In genomic region chr1:93444405-93445110, GRCm38 (mm10) we compare ENCODE assay signal across 7 mouse cellular contexts. TPM values are rescaled to one million over a fixed set of nuclear protein-coding genes. Genes with fewer than 3 reads are reported as not detected.
A peak's percentile ranks its signal among the peaks of the same experiment; 100 is the strongest.
DNase-seq lines count a peak whose midpoint lies in the region; ATAC-seq and TF ChIP-seq lines count a peak whose summit lies in the region.

No protein-coding gene starts in this region.

- no peaks in the 10 kb centered on the region for H3K9me3 ChIP-seq in hindbrain, embryonic 16.5 days (ENCODE audit: control insufficient read depth, low read length)
- H3K9me3 ChIP-seq in megakaryocyte, embryonic 14.5 days, result no peaks in the 10 kb centered on the region

- H3K4me1 ChIP-seq in hindbrain, embryonic 16.5 days (ENCODE audit: control insufficient read depth, insufficient read depth, low read depth, low read length), result peaks cover 14% of the 10 kb centered on the region
- H3K4me1 ChIP-seq in megakaryocyte, embryonic 14.5 days, result peaks cover 40% of the 10 kb centered on the region

- no peaks in the 10 kb centered on the region for H3K27me3 ChIP-seq in hindbrain, embryonic 16.5 days (replicated peaks; ENCODE audit: control insufficient read depth, insufficient read depth, low read length)
- H3K27me3 ChIP-seq in megakaryocyte, embryonic 14.5 days (replicated peaks), result no peaks in the 10 kb centered on the region

- no peak; the same call in 1 of the 2 replicates for TF ChIP-seq CTCF in left cerebral cortex, adult 2 months (IDR thresholded peaks at IDR 0.05)

- peak overlapping the region; percentile 76 for H3K27ac ChIP-seq in hindbrain, embryonic 16.5 days (ENCODE audit: low read depth, low read length)
- peak overlapping the region; percentile 84 for H3K27ac ChIP-seq in left cerebral cortex, adult 2 months

- WGBS in hindbrain, embryonic 16.5 days, result 7% methylated on average over 18 of the region's 18 CpGs

- DNase-seq in adipocyte (ENCODE audit: low spot score), result peak; percentile 89
- DNase-seq in cerebellum, postnatal 4 days (ENCODE audit: low spot score in 2 of 2), result peak; percentile 32 to 60
- DNase-seq in gastrocnemius, adult 18-20 months (ENCODE audit: low spot score), result peak; percentile 83
- peak; percentile 51 to 52 for DNase-seq in left cerebral cortex, adult 2 months (ENCODE audit: extremely low spot score in 1 of 2, low spot score in 2 of 2)
- DNase-seq in right cerebral cortex, postnatal 14 days, result peak; percentile 55

- H3K9ac ChIP-seq in hindbrain, embryonic 16.5 days (ENCODE audit: low read depth, low read length), result peak overlapping the region; percentile 79

- H3K4me3 ChIP-seq in hindbrain, embryonic 16.5 days (ENCODE audit: low read length), result peak overlapping the region; percentile 84
- H3K4me3 ChIP-seq in left cerebral cortex, adult 2 months, result peak overlapping the region; percentile 86
- peak overlapping the region; percentile 97 for H3K4me3 ChIP-seq in megakaryocyte, embryonic 14.5 days (replicated peaks)

- peak overlapping the region; percentile 97 for H3K4me2 ChIP-seq in hindbrain, embryonic 16.5 days (ENCODE audit: low read length)

- intact Hi-C loops in left cerebral cortex, adult 2 months (cut with DNase I), result loop anchor here (1.0 to 5.0 kb wide), 2 partner anchors 34 to 63 kb away; partner anchors contain the start of gene Hdlbp

- ATAC-seq in hindbrain, embryonic 16.5 days, result peak; percentile 88

- H3K36me3 ChIP-seq in hindbrain, embryonic 16.5 days (ENCODE audit: control insufficient read depth, insufficient read depth, low read length), result no peaks in the 10 kb centered on the region
- peaks cover 35% of the 10 kb centered on the region for H3K36me3 ChIP-seq in megakaryocyte, embryonic 14.5 days (replicated peaks; ENCODE audit: low read length)

RNA-seq across cellular contexts. Expression of gene Hdlbp, which starts 34.1 kb away (rescaled TPM):
- 100 to 1,000 TPM; 341 to 345 TPM for total RNA-seq in gastrocnemius, adult 18-20 months (2021)
- polyA plus RNA-seq in hindbrain, embryonic 16.5 days (2015; fragmentation: Nextera tagmentation; extraction: Ambion mirVana), result 68.5 and 72.5 TPM in 2 replicates
- total RNA-seq in left cerebral cortex, adult 2 months (2021), result 100 to 1,000 TPM; 163 to 165 TPM
- 30.3 and 34.3 TPM in 2 replicates for polyA plus RNA-seq in megakaryocyte, embryonic 14.5 days (2012; ENCODE audit: insufficient read depth, low replicate concordance)

Comparison
In these comparisons a context has a peak if more than half of its experiments do, and no peak if none do; other contexts are left out.
1. Peak in every context shown above with its lines: DNase-seq, ATAC-seq, H3K4me3 ChIP-seq and H3K27ac ChIP-seq.